8 mouse cellular contexts compared by ENCODE assay signal in the genomic region with DNA sequence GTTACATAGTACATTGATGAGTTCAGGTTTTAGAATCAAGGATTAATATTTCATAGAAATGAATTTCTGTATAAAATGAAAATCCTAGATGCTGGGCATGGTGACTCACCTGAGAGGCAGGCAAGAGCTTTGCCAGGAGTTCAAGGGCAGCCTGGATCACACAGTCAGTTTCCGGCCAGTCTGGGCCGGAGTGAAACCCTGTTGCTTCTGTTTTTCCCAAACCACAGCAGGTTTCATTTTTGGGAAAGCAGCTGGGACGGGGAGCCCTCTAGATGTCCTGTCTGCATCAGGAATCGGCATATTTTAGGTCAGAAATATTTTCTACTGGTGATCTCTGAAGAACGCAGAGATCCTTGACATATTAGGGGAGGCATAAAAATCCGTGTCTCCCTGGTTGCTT. TPM values are rescaled to one million over a fixed set of nuclear protein-coding genes. Genes with fewer than 3 reads are reported as not detected.
DNase-seq lines count a peak whose midpoint lies in the region; ATAC-seq and TF ChIP-seq lines count a peak whose summit lies in the region.

No protein-coding gene starts in this region.

- H3K36me3 ChIP-seq in midbrain, embryonic 10.5 days, result peaks cover 8% of the 10 kb centered on the region; the same call in 1 of the 2 replicates
- H3K36me3 ChIP-seq in midbrain, embryonic 14.5 days (ENCODE audit: control insufficient read depth, insufficient read depth, low read length), result no peaks in the 10 kb centered on the region
- peaks cover 5% of the 10 kb centered on the region; the same call in 1 of the 2 replicates for H3K36me3 ChIP-seq in forebrain, embryonic 10.5 days (replicated peaks)
- H3K36me3 ChIP-seq in hindbrain, postnatal 0 days (ENCODE audit: insufficient read depth, low read length), result no peaks in the 10 kb centered on the region
- no peaks in the 10 kb centered on the region for H3K36me3 ChIP-seq in stomach, embryonic 14.5 days (ENCODE audit: control insufficient read depth, insufficient read depth, low read length)

- H3K4me2 ChIP-seq in midbrain, embryonic 14.5 days (ENCODE audit: low read length), result no peak overlapping the region
- peak overlapping the region; percentile 30 for H3K4me2 ChIP-seq in hindbrain, postnatal 0 days (ENCODE audit: low read depth, low read length)
- H3K4me2 ChIP-seq in stomach, embryonic 14.5 days (replicated peaks; ENCODE audit: low read depth, low read length), result peak overlapping the region; percentile 28; the same call in 1 of the 2 replicates

- peaks cover 88% of the 10 kb centered on the region for H3K4me1 ChIP-seq in midbrain, embryonic 10.5 days
- peaks cover 8% of the 10 kb centered on the region; the same call in 1 of the 2 replicates for H3K4me1 ChIP-seq in midbrain, embryonic 14.5 days (ENCODE audit: control insufficient read depth, insufficient read depth, low read length)
- H3K4me1 ChIP-seq in forebrain, embryonic 10.5 days, result peaks cover 84% of the 10 kb centered on the region
- H3K4me1 ChIP-seq in hindbrain, postnatal 0 days (ENCODE audit: insufficient read depth, low read length), result peaks cover 24% of the 10 kb centered on the region
- H3K4me1 ChIP-seq in stomach, embryonic 14.5 days (ENCODE audit: control insufficient read depth, insufficient read depth, low read length), result peaks cover 72% of the 10 kb centered on the region

- H3K27ac ChIP-seq in midbrain, embryonic 10.5 days (replicated peaks), result peak overlapping the region; percentile 84
- no peak overlapping the region for H3K27ac ChIP-seq in midbrain, embryonic 14.5 days (replicated peaks; ENCODE audit: low read depth, low read length)
- H3K27ac ChIP-seq in forebrain, embryonic 10.5 days, result peak overlapping the region; percentile 83
- H3K27ac ChIP-seq in hindbrain, postnatal 0 days, result peak overlapping the region; percentile 65
- peak overlapping the region; percentile 78 for H3K27ac ChIP-seq in stomach, embryonic 14.5 days (ENCODE audit: low read length)

- ATAC-seq in midbrain, embryonic 14.5 days (ENCODE audit: low FRiP score, low TSS enrichment), result no peak
- ATAC-seq in hindbrain, postnatal 0 days, result no peak
- ATAC-seq in stomach, embryonic 14.5 days (ENCODE audit: insufficient number of reproducible peaks, insufficient read depth, low FRiP score, low read depth), result no peak

- intact Hi-C loops in gastrocnemius, postnatal 36 days (cut with DNase I), result loop anchor here (5.0 kb wide), 1 partner anchor 110 kb away; no protein-coding TSS in a partner anchor

- no peak for TF ChIP-seq CTCF in hindbrain, postnatal 0 days (IDR thresholded peaks at IDR 0.05; ENCODE audit: low read depth)

- DNase-seq in midbrain, embryonic 10.5 days (ENCODE audit: low spot score), result no peak
- DNase-seq in midbrain, embryonic 14.5 days, result no peak
- DNase-seq in forebrain, embryonic 10.5 days (ENCODE audit: extremely low spot score, low spot score), result no peak
- no peak for DNase-seq in hindbrain, postnatal 0 days (ENCODE audit: low spot score)
- DNase-seq in cerebellum, postnatal 36 days, result no peak
- no peak for DNase-seq in gastrocnemius, postnatal 36 days
- no peak for DNase-seq in spleen, adult 12 weeks (ENCODE audit: low spot score)

- H3K27me3 ChIP-seq in midbrain, embryonic 10.5 days (ENCODE audit: low read depth, poor library complexity, severe bottlenecking), result no peaks in the 10 kb centered on the region; the same call in 1 of the 2 replicates
- no peaks in the 10 kb centered on the region for H3K27me3 ChIP-seq in midbrain, embryonic 14.5 days (ENCODE audit: control insufficient read depth, insufficient read depth, low read length)
- no peaks in the 10 kb centered on the region for H3K27me3 ChIP-seq in forebrain, embryonic 10.5 days (ENCODE audit: poor library complexity, severe bottlenecking)
- no peaks in the 10 kb centered on the region for H3K27me3 ChIP-seq in hindbrain, postnatal 0 days (ENCODE audit: insufficient read depth, low read length)
- H3K27me3 ChIP-seq in stomach, embryonic 14.5 days (ENCODE audit: control insufficient read depth, insufficient read depth, low read length), result no peaks in the 10 kb centered on the region

- WGBS in midbrain, embryonic 10.5 days, result 63% methylated on average over 6 of the region's 6 CpGs
- 64% methylated on average over 6 of the region's 6 CpGs for WGBS in midbrain, embryonic 14.5 days
- WGBS in forebrain, embryonic 10.5 days, result 65% methylated on average over 6 of the region's 6 CpGs
- 43% methylated on average over 6 of the region's 6 CpGs for WGBS in hindbrain, postnatal 0 days
- 56% methylated on average over 6 of the region's 6 CpGs for WGBS in stomach, embryonic 14.5 days

- no peak overlapping the region for H3K4me3 ChIP-seq in midbrain, embryonic 10.5 days
- H3K4me3 ChIP-seq in midbrain, embryonic 14.5 days (replicated peaks; ENCODE audit: low read depth, low read length), result no peak overlapping the region
- H3K4me3 ChIP-seq in forebrain, embryonic 10.5 days, result peak overlapping the region; percentile 23; the same call in 1 of the 2 replicates
- no peak overlapping the region for H3K4me3 ChIP-seq in hindbrain, postnatal 0 days (ENCODE audit: low read length)
- no peak overlapping the region for H3K4me3 ChIP-seq in stomach, embryonic 14.5 days (ENCODE audit: low read depth, low read length)

- no peak overlapping the region for H3K9ac ChIP-seq in midbrain, embryonic 14.5 days (replicated peaks; ENCODE audit: low read length)
- 0 out of 2 replicates have a peak overlapping the region, but pooled peaks have one; percentile 7 for H3K9ac ChIP-seq in hindbrain, postnatal 0 days (replicated peaks; ENCODE audit: low read length)
- H3K9ac ChIP-seq in stomach, embryonic 14.5 days (replicated peaks; ENCODE audit: low read depth, low read length), result no peak overlapping the region

- H3K9me3 ChIP-seq in midbrain, embryonic 10.5 days (replicated peaks), result no peaks in the 10 kb centered on the region
- no peaks in the 10 kb centered on the region for H3K9me3 ChIP-seq in midbrain, embryonic 14.5 days (ENCODE audit: control insufficient read depth, low read length)
- no peaks in the 10 kb centered on the region for H3K9me3 ChIP-seq in forebrain, embryonic 10.5 days
- no peaks in the 10 kb centered on the region for H3K9me3 ChIP-seq in hindbrain, postnatal 0 days (ENCODE audit: low read length)
- H3K9me3 ChIP-seq in stomach, embryonic 14.5 days (ENCODE audit: control insufficient read depth, low read depth, low read length), result no peaks in the 10 kb centered on the region

RNA-seq across cellular contexts. Expression of a gene that starts 29.0 kb away (rescaled TPM):
- polyA plus RNA-seq in midbrain, embryonic 10.5 days (2016; fragmentation: Nextera tagmentation; extraction: Ambion mirVana), result 16.1 and 16.6 TPM in 2 replicates
- 5.2 and 10.8 TPM in 2 replicates for polyA plus RNA-seq in midbrain, embryonic 14.5 days (2014; fragmentation: Nextera tagmentation; extraction: Ambion mirVana)
- polyA plus RNA-seq in forebrain, embryonic 10.5 days (2016; fragmentation: Nextera tagmentation; extraction: Ambion mirVana), result 19.1 and 21.2 TPM in 2 replicates
- total RNA-seq in hindbrain, postnatal 0 days (2014; rRNA removed), result 37.7 and 44.9 TPM in 2 replicates
- 9.5 and 9.9 TPM in 2 replicates for polyA plus RNA-seq in hindbrain, postnatal 0 days (2015; fragmentation: Nextera tagmentation; extraction: Ambion mirVana)
- 36.2 and 38.3 TPM in 2 replicates for polyA plus RNA-seq in stomach, embryonic 14.5 days (2014; fragmentation: Nextera tagmentation; extraction: Ambion mirVana)
- 1 to 10 TPM; 7.7 to 8.9 TPM for total RNA-seq in gastrocnemius, postnatal 36 days (2021)
